ENCODE assay signal across 14 mouse cellular contexts in the genomic region with DNA sequence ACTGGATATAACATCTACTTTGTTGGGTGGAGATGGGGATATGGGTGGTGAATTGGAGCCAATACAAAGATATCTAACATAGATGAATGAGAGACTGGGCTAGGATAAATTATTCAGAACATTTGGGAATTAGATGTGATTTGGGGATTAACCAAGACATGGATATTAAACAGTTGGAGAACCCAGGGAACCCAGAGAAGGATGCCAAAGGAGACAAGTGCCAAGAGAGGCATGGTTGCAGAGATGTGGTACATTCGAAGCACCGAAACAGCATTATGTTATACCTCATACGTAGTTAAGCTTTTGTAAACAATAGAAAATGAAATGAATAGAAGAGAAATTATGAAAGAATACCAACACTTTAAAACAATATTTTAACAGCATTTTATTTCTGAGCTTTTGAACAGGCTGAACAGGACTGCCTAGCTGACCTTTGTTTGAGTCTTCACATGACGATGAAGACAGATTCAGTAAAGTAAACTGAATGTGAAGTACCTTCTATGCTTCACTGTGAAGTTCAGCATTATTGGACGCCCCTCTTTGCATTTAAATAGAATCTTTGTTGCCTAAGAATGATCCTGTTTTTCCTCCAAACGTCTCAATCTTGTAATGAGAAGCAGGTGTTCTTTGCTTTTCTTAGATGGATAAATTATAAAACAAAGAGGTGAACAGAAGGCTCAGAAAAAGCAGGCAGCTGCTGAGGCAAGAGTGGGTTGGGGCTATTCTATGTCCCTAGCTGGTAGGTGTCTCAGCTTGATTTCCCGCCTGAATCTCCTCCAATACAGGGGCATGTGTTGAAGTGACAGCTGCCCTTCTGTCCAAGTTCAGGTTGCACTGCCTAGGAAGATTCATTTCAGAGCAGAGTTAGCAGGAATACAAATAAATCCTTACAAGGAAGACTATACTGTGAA.
A peak's percentile ranks its signal among the peaks of the same experiment; 100 is the strongest.
DNase-seq lines count a peak whose midpoint lies in the region; ATAC-seq lines count a peak whose summit lies in the region.
"Had no signal": no experiment of that assay in that cellular context is flagged by ENCODE, and none has a peak within 500 bp of the region (broad histone marks: within the 10 kb centered on the region; RNA-seq: fewer than 3 reads in every experiment).

No protein-coding gene starts in this region.

- H3K9me3 ChIP-seq in neural tube, embryonic 11.5 days (ENCODE audit: control insufficient read depth, low read length) = no peaks in the 10 kb centered on the region
- H3K9me3 ChIP-seq in neural tube, embryonic 15.5 days (replicated peaks) = no peaks in the 10 kb centered on the region
- H3K9me3 ChIP-seq in forebrain, embryonic 16.5 days (ENCODE audit: control insufficient read depth, low read length) = no peaks in the 10 kb centered on the region
- no peaks in the 10 kb centered on the region for H3K9me3 ChIP-seq in neural tube, embryonic 13.5 days
- H3K9me3 ChIP-seq: embryonic facial prominence, embryonic 13.5 days; liver, embryonic 12.5 days had no signal

- H3K9ac ChIP-seq in neural tube, embryonic 11.5 days (ENCODE audit: low read length) = no peak overlapping the region
- H3K9ac ChIP-seq in neural tube, embryonic 15.5 days (replicated peaks) = no peak overlapping the region
- H3K9ac ChIP-seq in forebrain, embryonic 16.5 days (replicated peaks; ENCODE audit: low read depth, low read length) = no peak overlapping the region
- H3K9ac ChIP-seq in neural tube, embryonic 13.5 days = no peak overlapping the region
- H3K9ac ChIP-seq: embryonic facial prominence, embryonic 13.5 days; liver, embryonic 12.5 days had no signal

- no peak overlapping the region for H3K4me2 ChIP-seq in neural tube, embryonic 11.5 days (ENCODE audit: low read depth)
- no peak overlapping the region for H3K4me2 ChIP-seq in neural tube, embryonic 15.5 days
- H3K4me2 ChIP-seq in forebrain, embryonic 16.5 days (ENCODE audit: low read length) = no peak overlapping the region
- no peak overlapping the region for H3K4me2 ChIP-seq in neural tube, embryonic 13.5 days
- H3K4me2 ChIP-seq: embryonic facial prominence, embryonic 13.5 days; liver, embryonic 12.5 days had no signal

- no peaks in the 10 kb centered on the region for H3K4me1 ChIP-seq in neural tube, embryonic 11.5 days (ENCODE audit: control insufficient read depth, insufficient read depth, low read length)
- H3K4me1 ChIP-seq in neural tube, embryonic 15.5 days = no peaks in the 10 kb centered on the region
- peaks cover 4% of the 10 kb centered on the region for H3K4me1 ChIP-seq in forebrain, embryonic 16.5 days (replicated peaks; ENCODE audit: control insufficient read depth, insufficient read depth, low read length)
- H3K4me1 ChIP-seq in neural tube, embryonic 13.5 days (replicated peaks) = no peaks in the 10 kb centered on the region
- H3K4me1 ChIP-seq: embryonic facial prominence, embryonic 13.5 days; liver, embryonic 12.5 days had no signal

- H3K27ac ChIP-seq in neural tube, embryonic 11.5 days (ENCODE audit: low read depth, low read length) = no peak overlapping the region
- no peak overlapping the region for H3K27ac ChIP-seq in neural tube, embryonic 15.5 days (replicated peaks)
- H3K27ac ChIP-seq in forebrain, embryonic 16.5 days (ENCODE audit: low read length) = peak overlapping the region; percentile 33
- no peak overlapping the region for H3K27ac ChIP-seq in neural tube, embryonic 13.5 days (replicated peaks)
- H3K27ac ChIP-seq: embryonic facial prominence, embryonic 13.5 days; heart, adult 2 months; liver, embryonic 12.5 days had no signal

- 70% methylated on average over 7 of the region's 7 CpGs for WGBS in neural tube, embryonic 11.5 days
- 55% methylated on average over 7 of the region's 7 CpGs for WGBS in neural tube, embryonic 15.5 days
- WGBS in forebrain, embryonic 16.5 days = 17% methylated on average over 7 of the region's 7 CpGs
- WGBS in neural tube, embryonic 13.5 days = 57% methylated on average over 7 of the region's 7 CpGs

- no peaks in the 10 kb centered on the region for H3K36me3 ChIP-seq in neural tube, embryonic 11.5 days (ENCODE audit: control insufficient read depth, insufficient read depth, low read length)
- H3K36me3 ChIP-seq in neural tube, embryonic 15.5 days = no peaks in the 10 kb centered on the region
- no peaks in the 10 kb centered on the region for H3K36me3 ChIP-seq in forebrain, embryonic 16.5 days (ENCODE audit: control insufficient read depth, insufficient read depth)
- no peaks in the 10 kb centered on the region for H3K36me3 ChIP-seq in neural tube, embryonic 13.5 days
- H3K36me3 ChIP-seq: embryonic facial prominence, embryonic 13.5 days; liver, embryonic 12.5 days had no signal

- no peaks in the 10 kb centered on the region for H3K27me3 ChIP-seq in neural tube, embryonic 11.5 days (ENCODE audit: control insufficient read depth, insufficient read depth, low read length)
- no peaks in the 10 kb centered on the region for H3K27me3 ChIP-seq in neural tube, embryonic 15.5 days (replicated peaks)
- no peaks in the 10 kb centered on the region for H3K27me3 ChIP-seq in forebrain, embryonic 16.5 days (replicated peaks; ENCODE audit: control insufficient read depth, insufficient read depth, low read length)
- no peaks in the 10 kb centered on the region for H3K27me3 ChIP-seq in neural tube, embryonic 13.5 days
- H3K27me3 ChIP-seq: embryonic facial prominence, embryonic 13.5 days; liver, embryonic 12.5 days had no signal

- peak; percentile 40 for ATAC-seq in neural tube, embryonic 11.5 days (ENCODE audit: insufficient read depth, low FRiP score, low TSS enrichment)
- no peak for ATAC-seq in neural tube, embryonic 15.5 days (ENCODE audit: low FRiP score)
- ATAC-seq in forebrain, embryonic 16.5 days = peak; percentile 91
- 0 out of 2 replicates have a peak, but pooled peaks have one; percentile 15 for ATAC-seq in neural tube, embryonic 13.5 days (ENCODE audit: low read depth)
- ATAC-seq: liver, embryonic 12.5 days had no signal

- no peak overlapping the region for H3K4me3 ChIP-seq in neural tube, embryonic 11.5 days (ENCODE audit: low read depth, low read length)
- H3K4me3 ChIP-seq in neural tube, embryonic 15.5 days (replicated peaks) = no peak overlapping the region
- H3K4me3 ChIP-seq in forebrain, embryonic 16.5 days (replicated peaks; ENCODE audit: low read length) = no peak overlapping the region
- H3K4me3 ChIP-seq in neural tube, embryonic 13.5 days = no peak overlapping the region
- H3K4me3 ChIP-seq: embryonic facial prominence, embryonic 13.5 days; heart, adult 2 months; liver, embryonic 12.5 days had no signal

- no peak for DNase-seq in neural tube, embryonic 11.5 days (ENCODE audit: low spot score)
- DNase-seq in cerebellum, adult 9-10 months = peak; percentile 94
- DNase-seq in testis, postnatal 14 days (ENCODE audit: low spot score) = no peak
- DNase-seq in layer of hippocampus, postnatal 10 days (ENCODE audit: low spot score in 2 of 2) = no peak
- no peak for DNase-seq in yolk sac, embryonic 10.5 days (ENCODE audit: low spot score)
- DNase-seq: heart, adult 2 months; heart, postnatal 14 days; kidney, adult 11 months; lung, postnatal 10 days had no signal
